Mouse (Mus musculus): Measurements from ENCODE around the gene Acot4. TPM values are rescaled to one million over a fixed set of nuclear protein-coding genes. Genes with fewer than 3 reads are reported as not detected.
"Not testable (repeated sequence)": the region's sequence is repeated elsewhere in the genome, so short reads cannot be mapped to it uniquely, and the experiment has no call there.

Acot4 gene
- polyA plus RNA-seq, 2 experiments: 0.11 to 0.23 TPM

GRCm38 (mm10) chr12:84071696-84072095 lies 33.5 kb downstream of the Acot4 start:
- Histone ChIP-seq H3K4me1 (ENCODE audit: control insufficient read depth, insufficient read depth, low read length) (no peaks in the 10 kb centered on the region), H3K27ac (replicated peaks; ENCODE audit: low read depth, low read length) (no peak overlapping the region), H3K4me2 (replicated peaks; ENCODE audit: low read depth, low read length, severe bottlenecking) (no peak overlapping the region), H3K36me3 (ENCODE audit: control insufficient read depth, insufficient read depth, low read length) (no peaks in the 10 kb centered on the region), H3K9ac (ENCODE audit: low read depth, low read length, severe bottlenecking) (no peak overlapping the region), H3K9me3 (ENCODE audit: control insufficient read depth, low read length) (no peaks in the 10 kb centered on the region), H3K4me3 (replicated peaks; ENCODE audit: low read length) (no peak overlapping the region), H3K27me3 (ENCODE audit: control insufficient read depth, insufficient read depth, low read length) (peaks cover 22% of the 10 kb centered on the region; the same call in 1 of the 2 replicates)
- ATAC-seq (ENCODE audit: low FRiP score, low read depth) (no peak), DNase-seq (ENCODE audit: low spot score) (no peak)
- TF ChIP-seq POLR2A (IDR thresholded peaks at IDR 0.05; ENCODE audit: borderline replicate concordance, extremely low read depth, insufficient read depth, insufficient read length): no peak
- 84% methylated on average over 2 of the region's 2 CpGs for WGBS

DNA sequence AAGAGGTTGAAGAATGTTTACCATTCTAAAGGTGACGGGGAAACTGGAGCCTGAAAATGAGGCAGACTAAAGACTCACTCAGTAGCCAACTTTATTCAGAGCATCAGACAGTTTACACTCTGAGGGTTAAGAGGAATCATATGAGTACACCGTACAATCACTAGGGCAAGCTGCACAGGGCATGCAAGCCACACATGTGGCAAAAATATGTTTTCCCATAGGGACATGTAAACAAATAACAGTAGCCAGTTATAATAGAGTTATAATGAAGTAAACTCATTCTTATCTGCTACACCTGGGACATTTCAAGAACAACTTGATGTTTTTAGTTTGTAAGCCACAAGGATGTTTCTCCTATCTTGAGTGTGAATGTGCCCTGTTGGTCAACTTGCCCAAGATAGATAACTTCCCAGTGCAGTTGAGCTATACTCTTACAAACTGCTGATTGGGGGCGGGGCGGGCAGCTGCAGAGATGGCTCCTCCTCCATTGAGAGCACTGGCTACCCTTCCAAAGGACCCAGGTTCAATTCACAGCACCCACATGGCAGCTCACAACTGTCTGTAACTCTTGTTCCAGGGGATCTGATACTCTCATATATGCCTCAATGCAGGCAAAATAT lies 39.3 kb downstream of the Acot4 start:
- no peak for ATAC-seq (ENCODE audit: low FRiP score, low read depth)
- H3K4me2 ChIP-seq (replicated peaks; ENCODE audit: low read depth, low read length, severe bottlenecking): no peak overlapping the region
- 81% methylated on average over 4 of the region's 4 CpGs for WGBS
- no peaks in the 10 kb centered on the region for H3K9me3 ChIP-seq (ENCODE audit: control insufficient read depth, low read length)
- no peaks in the 10 kb centered on the region for H3K36me3 ChIP-seq (ENCODE audit: control insufficient read depth, insufficient read depth, low read length)
- H3K4me3 ChIP-seq (replicated peaks; ENCODE audit: low read length): no peak overlapping the region
- H3K9ac ChIP-seq (ENCODE audit: low read depth, low read length, severe bottlenecking): no peak overlapping the region
- no peak for TF ChIP-seq POLR2A (IDR thresholded peaks at IDR 0.05; ENCODE audit: borderline replicate concordance, extremely low read depth, insufficient read depth, insufficient read length)
- no peaks in the 10 kb centered on the region for H3K4me1 ChIP-seq (ENCODE audit: control insufficient read depth, insufficient read depth, low read length)
- H3K27ac ChIP-seq (replicated peaks; ENCODE audit: low read depth, low read length): no peak overlapping the region
- no peak for DNase-seq (ENCODE audit: low spot score)
- no peaks in the 10 kb centered on the region for H3K27me3 ChIP-seq (ENCODE audit: control insufficient read depth, insufficient read depth, low read length)

DNA sequence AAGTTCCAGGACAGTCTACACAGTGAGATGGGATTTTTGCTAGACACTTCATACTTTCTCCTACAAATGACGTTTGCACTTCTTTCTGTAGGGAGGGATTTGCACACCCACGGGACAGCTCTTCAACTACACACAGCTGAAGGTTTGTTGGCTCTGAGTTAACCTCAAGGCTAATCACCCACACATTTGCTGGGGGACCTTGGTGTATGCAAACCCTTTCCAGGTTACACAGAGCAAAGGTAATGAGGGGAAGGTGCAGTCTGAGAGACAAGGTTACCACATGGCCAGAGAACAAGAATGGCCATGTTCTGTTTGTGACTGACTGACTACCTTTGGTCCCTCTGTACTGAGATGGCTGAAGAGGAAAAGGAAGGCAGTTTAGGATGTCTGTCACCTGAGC lies 45.7 kb downstream of the Acot4 start:
- Histone ChIP-seq H3K9me3 (ENCODE audit: control insufficient read depth, low read length) (no peaks in the 10 kb centered on the region), H3K9ac (ENCODE audit: low read depth, low read length, severe bottlenecking) (no peak overlapping the region), H3K36me3 (ENCODE audit: control insufficient read depth, insufficient read depth, low read length) (no peaks in the 10 kb centered on the region), H3K27ac (replicated peaks; ENCODE audit: low read depth, low read length) (no peak overlapping the region), H3K4me3 (replicated peaks; ENCODE audit: low read length) (no peak overlapping the region), H3K4me2 (replicated peaks; ENCODE audit: low read depth, low read length, severe bottlenecking) (no peak overlapping the region), H3K4me1 (ENCODE audit: control insufficient read depth, insufficient read depth, low read length) (no peaks in the 10 kb centered on the region), H3K27me3 (ENCODE audit: control insufficient read depth, insufficient read depth, low read length) (no peaks in the 10 kb centered on the region)
- no peak for DNase-seq (ENCODE audit: low spot score)
- WGBS: 85% methylated on average over 2 of the region's 2 CpGs
- ATAC-seq (ENCODE audit: low FRiP score, low read depth): no peak
- no peak for TF ChIP-seq POLR2A (IDR thresholded peaks at IDR 0.05; ENCODE audit: borderline replicate concordance, extremely low read depth, insufficient read depth, insufficient read length)

- DNase-seq (ENCODE audit: low spot score) (no peak), ATAC-seq (ENCODE audit: low FRiP score, low read depth) (no peak)
- H3K27ac ChIP-seq (replicated peaks; ENCODE audit: low read depth, low read length): no peak overlapping the region
- H3K4me3 ChIP-seq (replicated peaks; ENCODE audit: low read length): no peak overlapping the region
- H3K9ac ChIP-seq (ENCODE audit: low read depth, low read length, severe bottlenecking): no peak overlapping the region
- no peak overlapping the region for H3K4me2 ChIP-seq (replicated peaks; ENCODE audit: low read depth, low read length, severe bottlenecking)
- H3K27me3 ChIP-seq (ENCODE audit: control insufficient read depth, insufficient read depth, low read length): no peaks in the 10 kb centered on the region
- no peaks in the 10 kb centered on the region for H3K36me3 ChIP-seq (ENCODE audit: control insufficient read depth, insufficient read depth, low read length)
- TF ChIP-seq POLR2A (IDR thresholded peaks at IDR 0.05; ENCODE audit: borderline replicate concordance, extremely low read depth, insufficient read depth, insufficient read length): no peak
- 87% methylated on average over 4 of the region's 4 CpGs for WGBS
- H3K4me1 ChIP-seq (ENCODE audit: control insufficient read depth, insufficient read depth, low read length): no peaks in the 10 kb centered on the region
- H3K9me3 ChIP-seq (ENCODE audit: control insufficient read depth, low read length): no peaks in the 10 kb centered on the region
Observed at GRCm38 (mm10) chr12:84084581-84084980, 46.4 kb downstream of the Acot4 start.

GRCm38 (mm10) chr12:84094666-84095065 lies 56.5 kb downstream of the Acot4 start:
- not testable (repeated sequence) for H3K27me3 ChIP-seq (ENCODE audit: control insufficient read depth, insufficient read depth, low read length); H3K27ac ChIP-seq (replicated peaks; ENCODE audit: low read depth, low read length); H3K4me1 ChIP-seq (ENCODE audit: control insufficient read depth, insufficient read depth, low read length); DNase-seq (ENCODE audit: low spot score); H3K9ac ChIP-seq (ENCODE audit: low read depth, low read length, severe bottlenecking); H3K9me3 ChIP-seq (ENCODE audit: control insufficient read depth, low read length); H3K4me2 ChIP-seq (replicated peaks; ENCODE audit: low read depth, low read length, severe bottlenecking); H3K4me3 ChIP-seq (replicated peaks; ENCODE audit: low read length); H3K36me3 ChIP-seq (ENCODE audit: control insufficient read depth, insufficient read depth, low read length); ATAC-seq (ENCODE audit: low FRiP score, low read depth)
- WGBS: 92% methylated on average over 5 of the region's 5 CpGs

Other genes starting within 250 kb of the Acot4 start
- 53.8 and 72.4 TPM in 2 replicates for gene Numb, start 116.4 kb upstream of the Acot4 start, polyA plus RNA-seq (2012; rRNA removed)
- gene Numb, start 116.4 kb upstream of the Acot4 start, polyA plus RNA-seq (2014; fragmentation: Nextera tagmentation; extraction: Ambion mirVana): 31.3 and 33.2 TPM in 2 replicates
- 15.8 and 18.4 TPM in 2 replicates for gene Riox1, start 87.8 kb upstream of the Acot4 start, polyA plus RNA-seq (2012; rRNA removed)
- 13.1 and 13.9 TPM in 2 replicates for gene Riox1, start 87.8 kb upstream of the Acot4 start, polyA plus RNA-seq (2014; fragmentation: Nextera tagmentation; extraction: Ambion mirVana)
- gene Heatr4, start 53.5 kb upstream of the Acot4 start, polyA plus RNA-seq (2012; rRNA removed): 0.03 TPM in 1 of 2 replicates, not detected in the other
- gene Heatr4, start 53.5 kb upstream of the Acot4 start, polyA plus RNA-seq (2014; fragmentation: Nextera tagmentation; extraction: Ambion mirVana): not detected in 2 replicates
- gene Acot2, start 50.5 kb upstream of the Acot4 start, polyA plus RNA-seq (2012; rRNA removed): 6.8 and 7.1 TPM in 2 replicates
- gene Acot2, start 50.5 kb upstream of the Acot4 start, polyA plus RNA-seq (2014; fragmentation: Nextera tagmentation; extraction: Ambion mirVana): 15.6 TPM in 2 replicates
- 27.8 and 30.7 TPM in 2 replicates for gene Acot1, start 28.9 kb upstream of the Acot4 start, polyA plus RNA-seq (2012; rRNA removed)
- gene Acot1, start 28.9 kb upstream of the Acot4 start, polyA plus RNA-seq (2014; fragmentation: Nextera tagmentation; extraction: Ambion mirVana): 54.2 and 56.5 TPM in 2 replicates
- not detected in 2 replicates for gene Gm49366, start 556 bp downstream of the Acot4 start, polyA plus RNA-seq (2012; rRNA removed)
- not detected in 2 replicates for gene Gm49366, start 556 bp downstream of the Acot4 start, polyA plus RNA-seq (2014; fragmentation: Nextera tagmentation; extraction: Ambion mirVana)
- gene Acot3, start 13.8 kb downstream of the Acot4 start, polyA plus RNA-seq (2012; rRNA removed): 0.01 and 0.04 TPM in 2 replicates
- not detected in 2 replicates for gene Acot3, start 13.8 kb downstream of the Acot4 start, polyA plus RNA-seq (2014; fragmentation: Nextera tagmentation; extraction: Ambion mirVana)
- gene Acot5, start 30.9 kb downstream of the Acot4 start, polyA plus RNA-seq (2012; rRNA removed): 0.10 and 0.13 TPM in 2 replicates
- not detected in 2 replicates for gene Acot5, start 30.9 kb downstream of the Acot4 start, polyA plus RNA-seq (2014; fragmentation: Nextera tagmentation; extraction: Ambion mirVana)
- 4.0 and 4.4 TPM in 2 replicates for gene Acot6, start 62.3 kb downstream of the Acot4 start, polyA plus RNA-seq (2012; rRNA removed)
- 1.4 and 2.2 TPM in 2 replicates for gene Acot6, start 62.3 kb downstream of the Acot4 start, polyA plus RNA-seq (2014; fragmentation: Nextera tagmentation; extraction: Ambion mirVana)
- 15.1 and 17.0 TPM in 2 replicates for gene Dnal1, start 76.0 kb downstream of the Acot4 start, polyA plus RNA-seq (2012; rRNA removed)
- 5.9 and 6.4 TPM in 2 replicates for gene Dnal1, start 76.0 kb downstream of the Acot4 start, polyA plus RNA-seq (2014; fragmentation: Nextera tagmentation; extraction: Ambion mirVana)
- 0.24 and 0.39 TPM in 2 replicates for gene Pnma1, start 110.1 kb downstream of the Acot4 start, polyA plus RNA-seq (2012; rRNA removed)
- gene Pnma1, start 110.1 kb downstream of the Acot4 start, polyA plus RNA-seq (2014; fragmentation: Nextera tagmentation; extraction: Ambion mirVana): 0.55 and 0.83 TPM in 2 replicates
- 14.4 and 18.1 TPM in 2 replicates for gene Elmsan1, start 180.5 kb downstream of the Acot4 start, polyA plus RNA-seq (2012; rRNA removed)
- 10.5 and 11.8 TPM in 2 replicates for gene Elmsan1, start 180.5 kb downstream of the Acot4 start, polyA plus RNA-seq (2014; fragmentation: Nextera tagmentation; extraction: Ambion mirVana)
- gene Ptgr2, start 246.9 kb downstream of the Acot4 start, polyA plus RNA-seq (2012; rRNA removed): 8.5 and 11.0 TPM in 2 replicates
- gene Ptgr2, start 246.9 kb downstream of the Acot4 start, polyA plus RNA-seq (2014; fragmentation: Nextera tagmentation; extraction: Ambion mirVana): 13.8 and 15.2 TPM in 2 replicates

Data from limb, embryonic 14.5 days (tissue).